Mouse (Mus musculus) granulocyte monocyte progenitor cell, adult 5-6 weeks (primary cell): ENCODE measurements around the gene Evi5l. TPM values are rescaled to one million over a fixed set of nuclear protein-coding genes. Genes with fewer than 3 reads are reported as not detected.

Experiments used
- ATAC-seq: replicated peaks from 2 replicates; pipeline ENCODE4 v1.8.0; 2016; ENCODE audit warnings: mild to moderate bottlenecking, moderate TSS enrichment, inconsistent platforms; ENCODE audit not compliant: poor library complexity, severe bottlenecking
- total RNA-seq, 2 experiments: library from RNA; stranded (forward) in 1 of 2; stranded (reverse) in 1 of 2; fragments of 200-712, 200-1000 nt in 1 of 2; fragments of >200 nt in 1 of 2; fragmentation: Nextera tagmentation in 1 of 2; gene quantifications; 2 replicates each; pipeline ENCODE4 v1.2.3; 2014 to 2017

The Evi5l gene
- total RNA-seq (2014; fragmentation: Nextera tagmentation) (4.4 and 10.5 TPM in 2 replicates), total RNA-seq (2017) (4.1 and 9.4 TPM in 2 replicates)

DNA sequence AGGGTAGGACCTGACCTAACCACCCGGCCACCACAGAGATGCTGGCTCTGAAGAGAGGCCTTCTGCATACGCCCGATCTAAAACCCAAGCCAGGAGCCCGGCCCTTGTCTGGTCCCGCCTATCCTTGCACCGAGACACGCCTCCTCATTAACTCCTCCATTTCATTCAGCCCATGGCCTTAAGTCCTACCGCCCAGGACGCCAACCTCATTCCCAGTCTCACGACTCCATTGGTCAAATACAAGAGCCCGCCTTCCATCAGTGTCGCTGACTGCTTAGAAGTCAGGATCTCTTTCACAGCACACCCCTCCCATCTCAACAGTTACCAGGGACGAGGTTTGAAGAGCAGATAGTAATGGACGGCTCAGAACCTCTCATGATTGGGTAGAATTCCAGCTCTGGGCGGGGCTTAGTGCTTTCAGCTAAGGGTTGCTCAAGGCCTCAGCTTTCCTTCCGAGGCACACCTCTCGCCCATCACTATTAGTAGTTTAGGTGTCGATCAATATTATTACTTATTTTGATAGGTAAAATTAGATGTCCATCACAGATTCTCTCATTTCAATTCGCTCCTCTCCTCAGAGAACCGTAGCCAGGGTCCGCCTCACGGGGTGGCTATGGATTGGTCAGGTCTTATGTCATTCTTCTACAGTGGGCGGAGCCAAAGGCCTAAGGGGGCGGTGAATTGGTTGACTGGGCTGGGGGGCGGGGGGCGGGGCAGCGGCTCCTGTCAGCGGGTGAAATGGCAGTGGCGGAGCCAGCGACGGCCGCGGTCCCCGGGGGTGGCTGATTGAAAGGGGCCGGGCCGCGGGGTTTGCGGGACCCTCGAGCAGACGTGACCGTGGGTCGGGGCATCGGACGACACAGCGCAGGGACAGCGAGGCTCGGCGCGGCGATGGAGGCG is at the start of gene Evi5l:
Gene Evi5l, plus strand, starts transcription at position 716 of the 900 bp plus-strand sequence.
- ATAC-seq: peak; percentile 81

DNA sequence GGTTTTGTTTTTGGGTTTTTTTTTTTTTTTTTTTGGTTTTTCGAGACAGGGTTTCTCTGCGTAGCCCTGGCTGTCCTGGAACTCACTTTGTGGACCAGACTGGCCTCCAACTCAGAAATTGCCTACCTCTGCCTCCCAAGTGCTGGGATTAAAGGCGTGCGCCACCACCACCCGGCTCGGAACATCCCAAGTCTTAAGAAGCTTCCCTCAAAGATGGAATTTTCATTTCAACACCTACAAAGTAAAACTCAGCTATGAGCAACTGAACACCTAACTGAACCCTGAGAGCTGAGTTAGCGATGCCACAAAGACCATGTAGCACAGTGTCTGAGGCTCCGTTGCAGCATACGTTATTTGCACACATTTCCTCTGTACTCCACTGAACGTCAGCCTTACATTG is 32.6 kb upstream of the Evi5l start, which contains the start of gene Cd209g:
Gene Cd209g, plus strand, starts transcription at position 301 of the 400 bp plus-strand sequence.
- no peak for ATAC-seq

DNA sequence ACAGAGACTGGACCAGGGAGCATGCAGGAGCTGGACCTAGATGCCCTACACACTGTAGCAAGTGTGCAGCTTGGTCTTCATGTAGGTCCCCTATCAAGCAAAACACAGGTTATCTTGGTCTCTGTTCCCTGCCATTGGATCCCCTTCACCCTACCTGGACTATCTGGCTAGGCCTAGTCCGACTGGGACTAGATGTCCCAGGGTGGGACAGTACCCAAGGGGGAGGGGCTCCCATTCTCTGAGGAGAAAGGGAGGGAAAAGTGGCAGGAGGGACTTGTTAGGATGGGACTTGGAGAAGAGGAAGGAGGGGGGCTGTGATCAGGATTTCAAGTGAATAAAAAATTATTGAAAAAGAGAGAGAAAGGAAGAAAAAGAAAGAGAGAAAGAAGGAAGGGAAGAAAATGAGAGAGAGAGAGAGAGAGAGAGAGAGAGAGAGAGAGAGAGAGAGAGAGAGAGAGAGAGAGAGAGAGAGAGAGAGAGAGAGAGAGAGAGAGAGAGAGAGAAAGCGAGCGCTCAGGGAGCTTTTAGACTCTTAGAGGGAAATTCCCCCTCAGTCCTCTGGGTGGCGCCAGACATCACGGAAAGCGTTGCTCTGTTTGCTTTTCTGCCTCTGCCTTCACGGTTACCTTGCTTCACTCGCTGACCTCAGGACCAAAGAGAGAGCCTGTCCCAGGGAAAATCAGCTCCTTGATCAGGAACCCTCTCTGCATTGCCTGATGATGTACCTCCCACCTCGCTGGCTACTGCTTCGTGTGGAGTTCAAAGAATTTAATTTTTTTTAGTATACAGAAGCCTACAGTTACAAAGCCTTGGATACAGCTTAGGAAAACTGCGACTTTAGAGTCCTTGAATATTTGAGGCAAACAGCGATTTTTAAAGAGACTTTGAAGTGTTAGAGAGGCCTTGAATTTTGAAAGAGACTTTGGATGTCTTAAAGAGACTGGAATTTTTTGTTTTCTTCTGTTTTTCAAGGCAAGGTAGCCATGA is 26.4 kb upstream of the Evi5l start:
- peak; percentile 96 for ATAC-seq

GRCm38 (mm10) chr8:4141721-4142120 is 24.6 kb upstream of the Evi5l start:
- no peak for ATAC-seq

GRCm38 (mm10) chr8:4147272-4147671 is 19.1 kb upstream of the Evi5l start:
- no peak for ATAC-seq

GRCm38 (mm10) chr8:4154878-4155277 is 11.5 kb upstream of the Evi5l start:
- no peak for ATAC-seq

GRCm38 (mm10) chr8:4162786-4163185 is 3.6 kb upstream of the Evi5l start:
- ATAC-seq: no peak

- peak; percentile 16; the same call in 1 of the 2 replicates for ATAC-seq
These were observed 1.1 kb upstream of the Evi5l start for GRCm38 (mm10) chr8:4165176-4165851.

DNA sequence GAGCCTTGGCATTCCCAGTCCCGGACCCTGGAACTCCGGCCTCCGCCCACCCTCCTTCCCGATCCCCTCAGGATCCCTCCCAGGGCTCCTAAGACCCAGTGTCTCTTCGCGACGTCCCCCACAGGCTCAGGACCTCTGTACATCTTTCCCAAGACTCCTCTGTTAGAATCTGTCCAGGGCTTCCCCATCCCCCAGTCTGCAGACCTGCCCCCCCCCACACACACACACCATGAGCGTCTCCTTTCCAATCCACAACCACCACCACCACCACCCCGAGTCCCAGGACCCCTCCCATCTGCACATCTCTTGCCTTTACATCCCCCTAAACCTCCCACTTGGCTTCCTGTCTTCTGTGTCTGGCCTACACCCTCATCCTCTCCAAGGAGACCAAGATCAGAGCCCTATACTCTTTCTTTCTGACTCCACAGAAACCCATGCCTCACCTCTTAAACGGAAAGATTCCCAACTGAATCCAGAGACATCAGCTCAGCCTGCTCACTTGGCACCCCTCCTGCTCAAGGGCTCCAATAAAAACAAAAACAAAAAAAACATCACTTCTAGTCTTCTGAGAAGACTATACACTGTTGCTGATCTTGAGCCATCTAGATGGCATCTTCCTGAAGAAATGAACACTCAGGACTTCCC is 636 bp downstream of the Evi5l start:
- no peak for ATAC-seq

GRCm38 (mm10) chr8:4167918-4168317 is 1.6 kb downstream of the Evi5l start:
- ATAC-seq: no peak

DNA sequence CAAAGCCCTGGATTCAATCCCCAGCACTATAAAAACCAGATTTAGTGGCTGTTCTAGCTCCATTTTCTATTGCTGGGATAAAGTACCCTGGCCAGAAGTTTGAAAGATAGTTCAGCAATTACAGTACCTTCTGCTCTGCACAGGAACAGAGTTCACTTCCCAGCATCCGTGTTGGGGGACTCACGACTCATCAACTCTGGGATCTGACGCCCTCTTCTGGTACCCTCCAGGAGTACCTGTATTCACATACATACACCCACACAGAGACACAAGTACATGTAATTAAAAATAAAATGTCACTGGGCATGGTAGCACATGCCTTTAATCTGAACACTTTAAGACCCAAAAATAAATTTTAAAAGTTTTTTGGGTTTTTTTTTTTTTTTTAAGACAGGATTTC is 6.1 kb downstream of the Evi5l start:
- ATAC-seq: no peak

DNA sequence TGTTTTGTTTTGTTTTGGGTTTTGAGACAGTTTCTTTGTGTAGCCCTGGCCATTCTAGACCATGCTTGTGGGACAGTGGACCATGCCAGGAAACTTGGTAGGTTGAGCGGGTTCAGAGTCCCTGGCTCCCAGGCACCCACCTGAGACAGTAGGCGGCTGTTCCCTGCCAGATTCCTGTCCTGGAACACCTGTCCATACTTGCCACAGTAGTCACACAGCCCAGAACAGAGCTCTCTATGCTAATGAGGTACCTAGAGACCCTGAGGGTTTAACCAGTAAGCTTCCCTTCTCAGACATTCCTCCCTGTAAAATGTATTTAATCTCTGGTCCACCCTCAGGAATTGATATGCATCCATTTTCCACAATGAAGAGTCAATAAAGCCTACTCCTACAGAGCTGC is 7.7 kb downstream of the Evi5l start:
- ATAC-seq: no peak

- no peak for ATAC-seq
These were observed 17.0 kb downstream of the Evi5l start for GRCm38 (mm10) chr8:4183409-4183808.

DNA sequence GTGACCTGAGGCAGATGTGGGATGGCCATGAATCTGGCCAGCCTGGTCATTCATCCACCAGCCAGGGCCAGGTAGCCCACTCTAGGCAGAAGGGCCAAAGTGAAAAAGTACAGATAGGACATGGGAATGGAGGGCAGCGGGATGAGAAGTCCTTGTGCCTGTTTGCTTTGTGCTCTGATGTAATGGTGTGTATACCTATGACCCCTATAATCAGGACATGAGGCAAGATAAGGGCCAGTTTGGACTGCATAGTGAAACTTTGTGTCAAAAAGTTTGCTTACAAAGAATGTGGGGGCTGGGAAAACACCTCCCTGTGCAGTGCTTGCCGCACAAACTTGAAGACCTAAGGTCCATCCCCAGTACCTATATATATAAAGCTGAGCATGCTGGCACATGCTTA is 19.8 kb downstream of the Evi5l start:
- no peak for ATAC-seq

- ATAC-seq: no peak
These were observed 22.2 kb downstream of the Evi5l start for GRCm38 (mm10) chr8:4188605-4189004.

GRCm38 (mm10) chr8:4189031-4189722 is 22.8 kb downstream of the Evi5l start:
- ATAC-seq: no peak

GRCm38 (mm10) chr8:4192305-4192704 is 25.9 kb downstream of the Evi5l start:
- no peak for ATAC-seq

DNA sequence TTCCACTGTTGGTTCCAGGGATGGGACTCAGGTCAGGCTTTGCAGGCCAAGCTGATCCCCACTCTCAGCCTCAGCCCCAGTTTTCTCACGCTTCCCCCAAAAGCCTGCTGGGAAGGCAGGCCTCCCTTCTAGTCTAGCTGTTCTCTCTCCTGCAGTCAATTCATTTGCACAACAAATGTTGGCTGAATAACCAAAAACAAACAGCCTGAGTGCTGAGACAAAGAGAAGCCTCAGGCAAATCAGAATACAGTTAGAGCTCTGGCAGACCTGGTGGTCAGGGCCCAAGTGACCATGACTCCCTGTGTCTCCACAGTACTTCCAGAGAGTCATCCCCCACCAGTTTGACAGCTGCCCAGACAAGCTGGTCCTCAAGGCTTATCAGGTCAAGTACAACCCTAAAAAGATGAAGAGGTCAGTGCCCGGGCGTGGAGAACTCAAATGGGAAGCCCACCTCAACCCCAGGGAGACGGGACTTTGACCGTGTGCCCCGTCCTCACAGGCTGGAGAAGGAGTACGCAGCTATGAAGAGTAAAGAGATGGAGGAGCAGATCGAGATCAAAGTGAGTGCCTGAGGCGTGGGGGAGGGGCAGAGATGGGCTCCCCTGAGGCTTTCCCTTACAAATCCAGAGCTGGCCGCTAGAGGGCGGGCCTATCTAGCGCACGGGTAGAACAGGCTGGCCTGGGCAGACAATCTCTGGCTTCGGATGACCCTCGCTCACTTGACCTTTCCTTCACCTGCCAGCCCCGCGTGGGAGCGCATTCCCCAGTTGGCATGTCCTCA is 26.6 kb downstream of the Evi5l start:
- ATAC-seq: peak; percentile 98

- no peak for ATAC-seq
These were observed 27.2 kb downstream of the Evi5l start for GRCm38 (mm10) chr8:4193588-4193894.
